Mouse (Mus musculus): Measurements from ENCODE around the gene Bptf.
"Not testable (repeated sequence)": the region's sequence is repeated elsewhere in the genome, so short reads cannot be mapped to it uniquely, and the experiment has no call there.

Bptf gene

DNA sequence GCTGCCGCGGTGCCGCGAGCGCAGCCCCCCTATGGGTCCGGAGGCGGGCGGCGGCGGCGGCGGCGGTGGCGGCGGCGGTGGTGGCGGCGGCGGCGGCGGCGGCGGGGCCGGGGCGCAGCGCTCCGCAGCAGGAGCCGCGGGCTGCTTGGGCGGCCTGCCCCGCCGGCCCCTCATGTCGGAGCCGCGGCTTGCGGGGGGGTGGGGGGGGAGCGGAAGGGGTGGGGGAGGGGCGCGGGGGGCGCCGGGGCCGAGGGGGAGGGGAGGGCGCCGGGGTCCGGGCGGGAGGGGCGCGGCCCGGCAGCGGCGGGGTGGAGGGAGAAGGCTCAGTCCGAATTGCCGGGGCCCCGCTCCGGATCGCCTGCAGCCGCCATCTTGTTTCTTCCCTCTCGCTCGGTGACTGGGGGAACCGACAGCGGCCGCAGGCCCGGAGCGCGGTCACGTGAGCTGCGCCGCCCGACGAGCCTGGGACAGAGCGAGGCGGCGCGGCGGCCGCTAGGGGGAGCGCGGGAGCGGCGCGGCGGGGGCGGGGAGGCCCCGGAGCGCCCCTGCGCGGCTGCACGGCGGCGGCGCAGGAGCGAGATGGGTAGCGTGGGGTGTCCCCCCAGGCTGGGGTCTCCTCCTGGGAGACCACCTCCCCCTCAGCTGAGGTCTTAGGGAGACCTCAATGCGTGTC is at the start of gene Bptf:
Gene Bptf (minus strand): TSS at position 379 of the 673 bp plus-strand sequence.
- peak; percentile 92 for ATAC-seq (ENCODE audit: insufficient number of reproducible peaks, low FRiP score, low TSS enrichment)

DNA sequence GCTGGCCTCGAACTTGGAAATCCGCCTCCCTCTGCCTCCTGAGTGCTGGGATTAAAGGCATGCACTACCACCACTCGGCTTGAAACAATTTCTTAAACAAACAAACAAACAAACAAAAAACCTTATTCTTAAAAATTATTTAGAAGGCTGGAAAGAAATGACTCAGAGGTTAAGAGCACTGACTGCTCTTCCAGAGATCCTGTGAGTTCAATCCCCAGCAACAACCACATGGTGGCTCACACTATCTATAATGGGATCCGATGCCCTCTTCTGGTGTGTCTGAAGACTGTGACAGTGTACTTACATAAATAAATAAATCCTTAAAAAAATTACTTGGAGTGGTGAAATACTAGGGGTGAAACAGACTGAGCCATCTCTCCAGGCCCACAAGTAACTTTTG is 29.3 kb upstream of the Bptf start:
- ATAC-seq (ENCODE audit: insufficient number of reproducible peaks, low FRiP score, low TSS enrichment) = no peak

DNA sequence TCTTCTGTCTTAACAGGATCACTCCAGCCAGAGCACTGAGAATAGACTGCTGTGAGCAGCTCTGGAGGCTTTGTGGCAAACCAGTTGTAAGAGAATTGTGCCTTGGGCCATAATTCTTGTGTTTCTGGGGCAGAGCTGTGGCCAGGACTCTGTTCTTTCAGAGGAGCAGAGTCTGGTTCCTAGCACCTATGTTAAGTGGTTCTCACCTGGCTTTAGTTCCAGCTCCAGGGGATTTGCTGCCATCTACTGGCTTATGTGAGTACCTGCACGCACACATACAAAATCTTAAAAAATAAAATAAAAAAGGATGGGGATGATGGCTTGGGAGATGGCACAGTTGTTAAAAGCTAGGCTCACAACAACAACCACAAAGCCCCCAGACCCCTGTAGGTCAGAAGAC is 27.1 kb upstream of the Bptf start:
- no peak for ATAC-seq (ENCODE audit: insufficient number of reproducible peaks, low FRiP score, low TSS enrichment)

DNA sequence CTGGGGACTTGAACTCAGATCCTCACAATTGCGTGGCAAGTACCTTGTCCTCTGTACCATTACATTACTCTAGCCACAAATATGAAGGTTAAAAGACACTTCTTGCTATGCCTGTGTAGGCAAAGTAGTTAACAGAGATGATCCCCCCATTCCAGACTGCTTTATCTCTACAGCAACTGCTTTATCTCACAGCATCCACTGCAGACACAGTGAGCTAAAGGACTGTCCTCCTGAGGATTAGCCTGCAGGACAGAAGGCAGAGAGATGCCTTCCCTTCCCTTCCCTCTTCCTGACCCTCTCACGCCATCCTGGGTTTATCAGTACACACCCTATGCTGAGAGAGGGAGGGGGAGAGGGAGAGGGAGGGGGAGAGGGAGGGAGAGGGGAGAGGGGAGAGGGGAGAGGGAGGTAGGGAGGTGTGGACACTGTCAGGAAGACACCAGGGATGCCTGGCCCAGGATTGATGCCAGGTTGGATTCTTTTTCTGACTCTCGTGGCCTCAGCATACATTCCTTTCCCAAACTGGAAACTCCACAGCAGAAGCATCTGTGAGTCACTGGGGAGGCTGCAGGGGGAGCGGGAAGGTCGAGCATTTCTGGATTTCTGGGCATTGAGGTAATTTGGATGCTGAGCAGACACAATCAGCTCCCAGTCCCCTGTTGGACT is 25.2 kb upstream of the Bptf start:
- no peak for ATAC-seq (ENCODE audit: insufficient number of reproducible peaks, low FRiP score, low TSS enrichment)

DNA sequence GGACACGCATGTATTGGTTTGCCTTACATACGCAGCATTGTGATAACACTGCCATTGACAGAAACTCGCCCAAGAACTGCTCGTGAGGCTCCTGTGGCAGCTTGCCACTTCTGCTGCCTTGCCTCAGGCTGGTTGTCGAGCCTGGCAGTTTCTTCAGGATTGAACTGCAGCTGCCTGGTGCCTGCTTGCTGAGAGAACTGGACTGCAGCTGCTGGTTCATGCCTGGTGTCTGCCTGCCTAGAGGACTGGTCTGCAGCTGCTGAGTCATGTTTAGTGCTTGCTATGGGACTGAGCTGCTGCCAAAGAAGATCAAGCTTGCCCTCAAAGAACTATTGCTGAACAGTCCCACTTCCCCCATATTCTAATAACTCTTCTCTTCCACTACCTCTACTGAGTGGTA is 23.4 kb upstream of the Bptf start:
- ATAC-seq (ENCODE audit: insufficient number of reproducible peaks, low FRiP score, low TSS enrichment) = no peak

DNA sequence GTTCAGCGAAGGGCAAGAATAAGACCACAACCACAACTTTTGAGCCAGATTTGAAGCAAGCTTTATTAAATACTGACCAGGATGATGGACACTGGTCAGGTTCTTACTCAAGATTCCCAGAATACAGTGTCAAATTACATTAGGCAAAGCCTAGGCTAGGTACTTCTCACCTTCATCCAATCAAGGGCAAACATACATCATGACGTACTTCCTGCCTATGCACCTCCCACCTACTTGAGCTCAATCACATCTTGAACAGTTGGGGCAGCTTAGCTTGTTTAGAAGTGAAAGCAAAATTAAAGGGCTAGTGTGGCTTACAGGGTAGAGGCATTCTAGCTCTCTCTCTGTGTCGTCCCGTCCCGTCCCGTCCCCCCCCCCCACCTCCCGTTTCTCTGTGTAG is 22.5 kb upstream of the Bptf start:
- ATAC-seq (ENCODE audit: insufficient number of reproducible peaks, low FRiP score, low TSS enrichment) = no peak

DNA sequence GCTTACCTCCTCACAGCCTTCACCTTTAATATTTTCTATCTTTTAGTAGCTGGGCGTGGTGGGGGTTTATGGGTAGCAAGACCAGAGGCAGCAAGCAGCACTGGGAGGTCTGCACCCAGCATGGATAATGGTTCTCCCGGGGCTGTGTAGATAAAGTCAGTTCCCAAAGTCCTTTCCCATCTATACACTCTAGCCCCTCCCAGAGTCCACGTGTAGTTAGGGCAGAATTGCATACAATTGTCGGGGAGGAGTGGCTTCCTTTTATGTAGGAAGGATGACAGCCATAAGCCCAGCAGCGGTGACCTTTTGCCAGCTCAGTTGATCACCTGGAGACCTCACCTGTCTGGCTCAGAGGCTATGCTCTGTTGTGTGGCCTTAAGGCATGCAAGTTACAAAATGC is 21.7 kb upstream of the Bptf start:
- no peak for ATAC-seq (ENCODE audit: insufficient number of reproducible peaks, low FRiP score, low TSS enrichment)

DNA sequence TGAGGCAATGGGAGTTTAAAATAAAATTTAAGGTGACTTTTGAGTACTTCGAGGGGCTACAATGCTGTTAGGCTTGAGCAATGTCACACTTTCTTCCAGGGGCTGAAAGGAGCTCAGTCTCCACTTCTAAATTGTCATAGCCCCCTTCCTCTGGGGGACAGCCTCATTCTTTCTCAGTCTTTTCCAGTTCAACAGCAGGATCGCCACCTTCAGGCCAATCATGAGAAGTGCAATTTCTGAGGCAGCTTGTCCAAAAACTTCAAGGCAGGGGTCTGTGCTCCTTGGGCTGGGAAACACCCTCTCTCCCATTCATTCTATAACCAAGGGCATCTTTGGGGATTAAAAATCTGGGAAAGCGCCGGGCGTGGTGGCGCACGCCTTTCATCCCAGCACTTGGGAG is 19.9 kb upstream of the Bptf start:
- no peak for ATAC-seq (ENCODE audit: insufficient number of reproducible peaks, low FRiP score, low TSS enrichment)

DNA sequence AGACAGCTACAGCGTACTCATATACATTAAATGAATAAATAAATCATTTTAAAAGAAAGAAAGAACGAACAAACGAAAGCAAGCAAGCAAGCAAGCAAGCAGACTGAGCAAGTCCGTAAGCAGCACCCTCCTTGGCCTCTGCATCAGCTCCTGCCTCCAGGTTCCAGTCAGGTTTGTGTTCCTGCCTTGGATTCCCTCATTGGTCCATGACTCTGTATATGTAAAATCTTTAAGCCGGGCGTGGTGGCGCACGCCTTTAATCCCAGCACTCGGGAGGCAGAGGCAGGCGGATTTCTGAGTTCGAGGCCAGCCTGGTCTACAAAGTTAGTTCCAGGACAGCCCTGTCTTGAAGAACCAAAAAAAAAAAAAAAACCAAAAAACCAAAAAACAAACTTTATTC is 12.0 kb upstream of the Bptf start:
- ATAC-seq (ENCODE audit: insufficient number of reproducible peaks, low FRiP score, low TSS enrichment) = not testable (repeated sequence)

DNA sequence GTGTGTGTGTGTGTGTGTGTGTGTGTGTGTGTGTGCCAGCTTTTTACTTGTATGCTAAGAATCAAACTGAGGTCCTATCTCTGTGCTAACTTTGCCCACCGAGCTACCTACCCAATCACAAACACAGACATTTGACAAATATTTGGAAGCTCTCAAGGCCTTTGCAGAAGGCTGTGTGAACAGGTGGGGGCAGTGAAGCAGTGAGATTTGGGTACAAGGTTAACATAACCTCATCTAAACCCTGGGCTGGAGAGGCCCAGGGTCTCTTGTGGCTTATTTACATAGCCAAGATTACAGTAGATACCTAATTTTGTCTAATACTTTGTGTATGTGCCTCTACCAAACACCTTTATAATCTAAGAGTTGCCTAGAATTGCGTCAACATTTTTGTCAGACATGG is 10.5 kb upstream of the Bptf start:
- ATAC-seq (ENCODE audit: insufficient number of reproducible peaks, low FRiP score, low TSS enrichment) = no peak

DNA sequence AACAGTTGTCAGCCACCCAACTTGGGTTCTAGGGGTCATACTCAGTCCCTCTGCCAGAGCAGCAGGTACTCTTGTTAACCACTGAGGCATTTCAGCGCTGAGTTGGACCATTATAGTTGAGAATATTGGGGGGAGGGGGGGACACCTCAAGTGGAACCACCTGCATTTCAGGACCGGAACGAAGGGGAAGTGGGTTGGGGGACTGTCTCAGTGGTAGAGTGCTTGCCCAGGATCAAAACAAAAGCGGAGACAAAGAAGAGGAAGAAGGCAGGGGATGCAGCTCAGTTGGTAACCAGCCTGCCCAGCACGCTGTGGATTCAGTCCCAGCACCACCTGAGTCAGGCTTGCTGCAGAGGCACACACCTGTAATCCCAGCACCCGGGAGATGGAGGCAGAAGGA is 8.8 kb upstream of the Bptf start:
- no peak for ATAC-seq (ENCODE audit: insufficient number of reproducible peaks, low FRiP score, low TSS enrichment)

DNA sequence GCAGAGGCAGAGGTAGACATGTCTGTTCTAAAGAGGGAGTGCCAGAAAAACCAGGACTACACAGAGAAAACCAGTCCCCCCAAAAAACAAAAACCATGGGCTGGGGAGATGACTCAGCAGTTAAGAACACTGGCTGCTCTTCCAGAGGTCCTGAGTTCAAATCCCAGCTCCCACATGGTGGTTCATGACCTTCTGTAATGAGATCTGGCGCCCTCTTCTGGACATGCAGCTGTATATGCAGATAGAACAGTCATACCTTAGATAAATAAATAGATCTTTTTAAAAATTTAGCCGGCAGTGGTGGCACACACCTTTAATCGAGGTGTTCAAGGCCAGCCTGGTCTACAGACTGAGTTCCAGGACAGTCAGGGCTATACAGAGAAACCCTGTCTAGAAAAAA is 6.7 kb upstream of the Bptf start:
- ATAC-seq (ENCODE audit: insufficient number of reproducible peaks, low FRiP score, low TSS enrichment) = no peak

DNA sequence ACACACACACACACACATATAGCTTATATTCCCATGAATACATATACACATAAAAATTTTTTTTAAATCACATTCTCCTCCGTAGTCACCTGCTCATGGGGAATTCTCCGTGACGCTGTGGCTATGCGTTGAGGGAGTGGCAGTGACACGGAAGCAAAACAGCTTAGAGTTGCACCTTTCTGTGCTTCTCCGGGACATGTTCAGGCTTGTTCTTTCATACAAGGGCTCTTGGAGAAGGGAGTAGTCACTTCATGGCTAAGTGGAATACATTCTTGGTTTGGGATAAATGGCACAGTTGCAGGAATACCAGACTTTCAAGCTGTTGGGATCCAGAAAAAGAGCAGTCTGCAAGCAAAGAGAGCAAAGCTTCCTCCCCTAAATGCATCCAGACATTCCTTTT is 5.7 kb upstream of the Bptf start:
- no peak for ATAC-seq (ENCODE audit: insufficient number of reproducible peaks, low FRiP score, low TSS enrichment)

DNA sequence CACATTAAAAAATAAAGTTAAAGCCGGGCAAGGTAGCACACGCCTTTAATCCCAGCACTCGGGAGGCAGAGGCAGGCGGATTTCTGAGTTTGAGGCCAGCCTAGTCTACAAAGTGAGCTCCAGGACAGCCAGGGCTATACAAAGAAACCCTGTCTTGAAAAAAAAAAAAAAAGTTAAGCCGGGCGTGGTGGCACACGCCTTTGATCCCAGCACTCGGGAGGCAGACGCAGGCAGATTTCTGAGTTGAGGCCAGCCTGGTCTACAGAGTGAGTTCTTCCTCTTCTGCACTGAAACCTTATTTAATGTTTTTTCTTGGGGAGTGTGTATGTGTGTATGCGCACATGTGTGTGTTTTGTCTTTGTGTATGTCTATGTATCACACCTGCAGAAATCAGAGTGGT is 4.5 kb upstream of the Bptf start:
- ATAC-seq (ENCODE audit: insufficient number of reproducible peaks, low FRiP score, low TSS enrichment) = not testable (repeated sequence)

DNA sequence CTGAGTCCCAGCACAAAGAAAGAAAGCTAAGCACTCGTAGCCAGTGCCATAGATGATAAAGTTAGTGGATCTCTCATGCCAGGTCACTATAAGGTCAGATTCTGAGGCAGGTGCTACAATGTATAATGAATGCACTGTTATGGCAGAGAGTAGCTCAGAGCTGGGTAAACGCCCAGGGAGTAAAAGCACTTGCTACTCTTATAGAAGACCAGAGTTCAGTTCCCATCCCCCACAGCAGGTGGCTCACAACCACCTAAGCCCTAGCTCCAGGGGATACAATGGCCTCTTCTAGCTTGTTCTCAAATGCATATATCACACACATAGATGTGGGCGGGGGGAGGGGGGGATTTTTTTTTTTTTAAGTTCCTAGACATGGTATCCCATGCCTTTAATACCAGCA is 3.8 kb upstream of the Bptf start:
- no peak for ATAC-seq (ENCODE audit: insufficient number of reproducible peaks, low FRiP score, low TSS enrichment)

DNA sequence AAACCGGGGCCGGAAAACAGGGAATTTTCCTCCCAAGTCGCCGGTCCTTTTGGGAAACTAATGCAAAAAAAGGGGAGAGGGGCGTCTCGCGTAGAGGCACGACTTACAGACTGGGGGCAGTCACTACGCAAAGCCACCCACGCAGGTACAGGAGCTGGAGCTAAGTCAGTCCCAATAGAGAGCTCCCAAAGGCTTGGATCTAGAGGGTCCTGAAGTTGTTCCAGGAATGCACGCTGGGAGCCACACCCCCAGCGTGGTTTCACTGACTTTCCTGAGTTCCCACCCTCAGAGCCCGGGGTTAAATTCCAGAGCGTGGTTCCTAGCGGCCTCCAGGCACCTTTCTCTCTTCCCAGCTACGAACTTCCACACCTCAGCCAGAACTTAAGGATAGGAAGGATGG is 499 bp upstream of the Bptf start:
- peak; percentile 46; the same call in 1 of the 2 replicates for ATAC-seq (ENCODE audit: insufficient number of reproducible peaks, low FRiP score, low TSS enrichment)

DNA sequence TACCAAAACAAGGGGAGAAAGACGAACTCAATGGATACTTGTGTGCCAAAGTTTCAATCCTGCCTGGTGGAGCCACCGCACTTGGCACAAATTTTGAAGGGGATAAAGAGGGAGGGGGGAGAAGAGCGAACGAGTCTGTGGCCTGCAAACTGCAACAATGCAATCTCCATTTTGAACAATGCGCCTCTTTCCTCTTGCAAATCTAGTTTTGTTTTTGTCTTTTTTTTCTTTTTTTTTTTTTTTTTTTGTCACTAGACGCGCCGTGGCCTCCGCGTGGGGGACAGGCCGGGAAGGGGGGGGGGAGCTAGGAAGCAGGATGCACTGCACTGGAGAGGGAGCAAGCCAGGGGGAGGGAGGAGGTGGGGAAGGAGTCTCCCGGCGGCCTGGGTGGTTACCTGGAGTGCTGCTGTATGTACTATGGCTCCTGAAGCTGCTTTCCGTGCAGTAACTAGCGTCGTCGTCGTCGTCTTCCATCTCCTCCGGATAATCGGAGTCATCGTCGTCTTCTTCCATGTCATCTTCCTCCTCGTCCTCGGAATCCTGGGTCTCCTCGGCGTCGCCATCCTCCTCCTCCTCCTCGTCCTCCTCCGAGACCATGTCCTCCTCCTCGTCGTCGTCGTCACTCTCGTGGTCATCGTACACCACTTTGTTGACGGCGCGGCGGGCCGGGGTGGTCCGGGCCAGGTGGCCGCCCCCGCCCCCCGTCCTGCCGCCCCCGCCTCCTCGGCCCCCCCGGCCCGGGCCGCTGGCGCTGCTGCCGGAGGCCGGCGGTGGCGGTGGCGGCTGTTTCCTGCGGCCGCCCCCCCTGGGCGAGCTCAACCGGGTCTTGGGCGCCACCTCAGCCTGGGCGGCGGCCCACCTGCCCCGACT is 813 bp downstream of the Bptf start:
- ATAC-seq (ENCODE audit: insufficient number of reproducible peaks, low FRiP score, low TSS enrichment) = peak; percentile 61; the same call in 1 of the 2 replicates

DNA sequence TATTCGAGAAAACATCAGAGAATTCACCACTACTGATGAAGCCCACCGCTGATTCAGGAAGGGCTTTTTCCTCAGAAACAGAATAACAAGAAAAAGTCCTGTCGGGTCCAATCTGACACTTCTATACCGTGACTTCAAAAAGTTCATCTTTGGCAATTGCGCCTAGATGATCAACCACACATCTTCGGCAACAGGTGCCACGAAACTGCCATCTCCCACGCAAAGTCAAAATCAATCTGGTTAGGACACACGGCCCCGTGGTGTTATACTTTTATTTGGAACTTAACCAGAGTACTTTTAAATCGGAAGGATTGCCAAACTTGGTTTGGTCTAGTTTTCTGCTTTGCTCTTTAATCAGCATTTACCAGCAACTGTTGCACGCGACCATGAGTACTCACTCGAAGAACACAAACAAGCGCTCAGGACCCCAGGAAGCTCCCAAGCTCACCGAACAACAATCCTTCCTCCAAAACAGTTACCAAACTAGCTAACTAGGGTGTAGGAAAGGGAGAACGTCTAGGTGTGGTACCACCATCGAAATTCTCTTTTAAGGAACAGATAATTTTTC is 1.6 kb downstream of the Bptf start:
- ATAC-seq (ENCODE audit: insufficient number of reproducible peaks, low FRiP score, low TSS enrichment) = no peak

DNA sequence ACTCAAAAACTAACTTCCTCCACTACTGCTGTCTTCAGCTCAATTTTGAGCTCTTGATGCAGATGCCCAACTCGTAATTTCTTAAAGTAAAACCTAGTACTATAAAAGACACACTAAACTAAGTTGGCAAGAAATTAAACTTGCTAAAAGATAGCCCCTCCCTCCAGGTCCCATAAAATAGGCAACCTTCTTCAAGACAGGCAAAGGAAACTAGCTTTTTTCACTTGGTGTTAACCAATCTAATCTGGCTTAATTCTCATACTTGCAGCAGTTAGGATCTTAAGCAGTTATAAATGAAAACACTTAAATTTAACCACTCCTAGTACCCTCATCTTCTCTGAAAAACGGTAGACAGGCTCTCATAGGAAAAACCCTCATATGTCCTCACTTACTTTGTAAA is 2.3 kb downstream of the Bptf start:
- no peak for ATAC-seq (ENCODE audit: insufficient number of reproducible peaks, low FRiP score, low TSS enrichment)

DNA sequence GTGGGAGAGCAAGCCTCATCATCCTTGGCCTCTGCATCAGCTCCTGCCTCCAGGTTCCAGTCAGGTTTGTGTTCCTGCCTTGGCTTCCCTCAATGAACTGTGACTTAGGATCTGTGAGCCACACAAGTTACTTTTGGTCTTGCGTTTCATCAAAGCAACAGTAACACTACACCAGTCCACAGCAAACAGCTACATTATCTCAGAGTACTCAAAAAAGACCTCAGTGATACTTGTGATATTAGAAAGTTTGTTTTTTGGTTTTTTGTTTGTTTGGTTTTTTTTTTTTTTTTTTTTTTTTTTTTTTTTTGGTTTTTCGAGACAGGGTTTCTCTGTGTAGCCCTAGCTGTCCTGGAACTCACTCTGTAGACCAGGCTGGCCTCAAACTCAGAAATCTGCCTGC is 5.2 kb downstream of the Bptf start:
- ATAC-seq (ENCODE audit: insufficient number of reproducible peaks, low FRiP score, low TSS enrichment) = not testable (repeated sequence)

DNA sequence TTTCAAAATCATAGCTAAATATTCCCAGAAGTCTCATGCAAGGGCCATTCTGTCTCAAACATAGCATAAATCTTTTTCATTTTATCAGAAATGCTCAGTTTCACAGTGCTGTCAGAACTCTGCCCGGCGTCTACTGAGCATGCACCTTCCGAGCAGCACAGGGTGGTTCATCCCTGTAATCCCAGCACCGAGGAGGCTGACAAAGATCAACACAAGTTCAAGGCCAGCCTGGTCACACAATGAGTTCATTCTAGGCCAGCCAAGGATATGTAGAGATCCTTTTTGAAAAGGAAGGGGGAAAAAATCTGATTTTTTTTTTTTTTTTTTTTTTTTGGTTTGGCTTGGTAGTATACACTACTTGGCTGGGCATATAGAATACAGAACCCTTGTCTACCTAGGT is 6.9 kb downstream of the Bptf start:
- ATAC-seq (ENCODE audit: insufficient number of reproducible peaks, low FRiP score, low TSS enrichment) = no peak

Data from cerebellum, adult (tissue).